Mouse (Mus musculus) lung, adult 10 weeks (tissue): ENCODE measurements around the gene Slc30a1. TPM values are rescaled to one million over a fixed set of nuclear protein-coding genes. Genes with fewer than 3 reads are reported as not detected.

Experiments
- polyA plus RNA-seq: library from polyadenylated mRNA; stranded (reverse); fragments of 350-450 nt; fragmentation: Illumina TruSeq; extraction: RNeasy Lipid Tissue Mini Kit (QIAGEN cat#74804); gene quantifications from one replicate; pipeline ENCODE4 v1.2.3, GENCODE M21; 2014; ENCODE audit warnings: low read depth, low replicate concordance; ENCODE audit not compliant: insufficient read depth

Slc30a1 gene
- polyA plus RNA-seq, result 11.5 TPM

GRCm38 (mm10) chr1:191906571-191907430 lies at the start of gene Slc30a1:
TSS of gene Slc30a1 (plus strand) at chr1:191906767.

Other genes starting within 250 kb of the Slc30a1 start
- 13.2 TPM for gene Lpgat1, start 188.9 kb upstream of the Slc30a1 start, polyA plus RNA-seq
- gene Nek2, start 85.3 kb upstream of the Slc30a1 start, polyA plus RNA-seq, result 4.0 TPM
- 3.3 TPM for gene Rd3, start 70.6 kb downstream of the Slc30a1 start, polyA plus RNA-seq
- gene Traf5, start 185.8 kb downstream of the Slc30a1 start, polyA plus RNA-seq, result 32.1 TPM
- 9.0 TPM for gene Rcor3, start 231.3 kb downstream of the Slc30a1 start, polyA plus RNA-seq